Mouse (Mus musculus) hindbrain, postnatal 0 days (tissue): Measurements from ENCODE around the gene Fam3b. TPM values are rescaled to one million over a fixed set of nuclear protein-coding genes. Genes with fewer than 3 reads are reported as not detected.

ENCODE experiments used
- ATAC-seq: fragments of 200-750 bp; cut with Nextera tagmentation; 2 replicates; pipeline ENCODE4 v1.8.0; 2017; ENCODE audit warnings: mild to moderate bottlenecking, moderate TSS enrichment, moderate library complexity
- DNase-seq: peaks from one replicate; pipeline ENCODE4 v3.0.0-alpha.2; 2015; ENCODE audit warnings: low spot score
- H3K27ac ChIP-seq: fragments of 300-500 bp; sonication (generic); 2 replicates; pipeline ENCODE4 v1.5.1; 2014; ENCODE audit warnings: mild to moderate bottlenecking
- H3K27me3 ChIP-seq: fragments of 300-500 bp; sonication (generic); 2 replicates; pipeline ENCODE4 v1.6.1; 2014; ENCODE audit warnings: low read length, mixed read lengths; ENCODE audit not compliant: insufficient read depth
- H3K36me3 ChIP-seq: fragments of 300-500 bp; sonication (generic); 2 replicates; pipeline ENCODE4 v1.6.1; 2014; ENCODE audit warnings: low read length, mixed read lengths; ENCODE audit not compliant: insufficient read depth
- H3K4me1 ChIP-seq: fragments of 300-500 bp; sonication (generic); 2 replicates; pipeline ENCODE4 v1.6.1; 2014; ENCODE audit warnings: antibody characterized with exemption, low read length, mixed read lengths; ENCODE audit not compliant: insufficient read depth
- H3K4me2 ChIP-seq: fragments of 300-500 bp; sonication (generic); 2 replicates; pipeline ENCODE4 v1.6.1; 2014; ENCODE audit warnings: low read depth, mild to moderate bottlenecking, low read length, moderate library complexity, mixed read lengths
- H3K4me3 ChIP-seq: fragments of 300-500 bp; sonication (generic); 2 replicates; pipeline ENCODE4 v1.5.1; 2014; ENCODE audit warnings: low read length
- H3K9ac ChIP-seq: fragments of 300-500 bp; sonication (generic); replicated peaks from 2 replicates; pipeline ENCODE4 v1.6.1; 2014; ENCODE audit warnings: mild to moderate bottlenecking, low read length, moderate library complexity, mixed read lengths
- H3K9me3 ChIP-seq: fragments of 300-500 bp; sonication (generic); 2 replicates; pipeline ENCODE4 v1.6.1; 2016; ENCODE audit warnings: low read length, mixed read lengths
- CTCF ChIP-seq: IDR thresholded peaks from 2 replicates; pipeline ENCODE4 v1.5.1; 2016; ENCODE audit warnings: antibody characterized with exemption, control low read depth, low read depth
- WGBS: fragments of 180-500 bp; shearing (Covaris S2); extraction: QIAGEN DNeasy Blood & Tissue Kit; methylation state at CpG from one replicate; pipeline ENCODE4 v1.1.7; 2014; 5-methylcytosine and 5-hydroxymethylcytosine counted together
- polyA plus RNA-seq: library from polyadenylated mRNA; unstranded; fragments of >200 nt; fragmentation: Nextera tagmentation; extraction: Ambion mirVana; gene quantifications from 2 replicates; pipeline ENCODE4 v1.2.1, GENCODE M21; 2015
- total RNA-seq: library from RNA; depleted of rRNA; stranded (reverse); fragments of >200 nt; gene quantifications from 2 replicates; pipeline ENCODE4 v1.2.3, GENCODE M21; 2014

Gene Fam3b
- total and polyA plus RNA-seq, 2 experiments from 2014 or later, result not detected

GRCm38 (mm10) chr16:97511495-97511894, 3.1 kb downstream of the Fam3b start:
- Histone ChIP-seq H3K9ac (no peak overlapping the region), H3K27ac (no peak overlapping the region), H3K36me3 (no peaks in the 10 kb centered on the region), H3K9me3 (no peaks in the 10 kb centered on the region), H3K4me2 (no peak overlapping the region), H3K4me3 (no peak overlapping the region), H3K4me1 (no peaks in the 10 kb centered on the region), H3K27me3 (no peaks in the 10 kb centered on the region)
- DNase-seq (no peak), ATAC-seq (no peak)
- no peak for TF ChIP-seq CTCF

DNA sequence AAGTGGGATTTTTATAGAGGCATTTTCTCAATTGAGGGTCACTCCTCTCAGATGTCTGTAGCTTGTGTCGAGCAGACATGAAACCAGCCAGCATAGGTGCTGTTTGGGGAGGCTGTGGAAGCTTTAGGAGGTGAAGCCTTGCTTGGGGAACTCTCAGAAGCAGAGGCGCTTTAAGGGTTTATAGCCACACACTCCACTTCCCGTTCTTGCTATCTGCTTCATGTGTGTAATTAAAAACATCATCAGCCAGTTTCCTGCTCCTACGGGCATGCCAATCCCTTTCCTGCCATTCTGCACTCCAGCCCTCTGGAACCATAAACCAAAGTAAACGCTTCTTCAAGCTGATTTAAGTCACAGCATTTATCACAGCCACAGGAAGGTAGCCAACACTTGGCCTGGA, 3.8 kb downstream of the Fam3b start:
- 69% methylated on average over 5 of the region's 5 CpGs for WGBS

GRCm38 (mm10) chr16:97507783-97508182, 6.8 kb downstream of the Fam3b start:
- Histone ChIP-seq H3K36me3 (no peaks in the 10 kb centered on the region), H3K4me1 (no peaks in the 10 kb centered on the region), H3K4me2 (no peak overlapping the region), H3K4me3 (no peak overlapping the region), H3K27ac (no peak overlapping the region), H3K9me3 (no peaks in the 10 kb centered on the region), H3K27me3 (no peaks in the 10 kb centered on the region), H3K9ac (no peak overlapping the region)
- TF ChIP-seq CTCF, result no peak
- no peak for DNase-seq
- ATAC-seq, result no peak

More for the DNA sequence above, 3.8 kb downstream of the Fam3b start:
- no peak overlapping the region for H3K9ac ChIP-seq
- DNase-seq (no peak), ATAC-seq (no peak)
- no peak overlapping the region for H3K4me3 ChIP-seq
- no peak for TF ChIP-seq CTCF
- H3K27ac ChIP-seq, result no peak overlapping the region
- no peaks in the 10 kb centered on the region for H3K4me1 ChIP-seq
- no peaks in the 10 kb centered on the region for H3K9me3 ChIP-seq
- no peaks in the 10 kb centered on the region for H3K27me3 ChIP-seq
- no peaks in the 10 kb centered on the region for H3K36me3 ChIP-seq
- H3K4me2 ChIP-seq, result no peak overlapping the region

DNA sequence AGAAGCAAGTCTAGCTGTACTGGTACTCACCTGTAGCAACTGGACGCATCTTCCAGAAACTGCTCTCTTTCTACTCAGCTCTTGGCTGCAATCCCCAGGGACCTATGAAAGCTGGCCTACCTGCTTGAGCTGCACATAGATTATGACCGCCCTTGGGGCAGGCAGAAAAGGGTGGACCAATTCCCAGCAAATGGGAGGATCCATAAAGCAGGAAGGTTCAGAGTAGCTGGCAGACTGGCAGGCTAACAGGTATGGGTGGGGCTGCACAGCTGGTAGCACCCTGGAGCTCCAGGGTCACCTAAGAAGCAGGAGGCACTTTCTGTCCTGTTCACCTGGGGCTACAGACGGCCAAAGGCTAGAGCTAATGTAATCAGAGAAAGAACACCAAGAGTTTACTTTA, 9.8 kb downstream of the Fam3b start:
- Histone ChIP-seq H3K27me3 (no peaks in the 10 kb centered on the region), H3K27ac (no peak overlapping the region), H3K9ac (no peak overlapping the region), H3K9me3 (no peaks in the 10 kb centered on the region), H3K4me3 (no peak overlapping the region), H3K36me3 (no peaks in the 10 kb centered on the region), H3K4me2 (no peak overlapping the region), H3K4me1 (no peaks in the 10 kb centered on the region)
- no peak for TF ChIP-seq CTCF
- DNase-seq, result no peak
- WGBS, result 92% methylated on average over 3 of the region's 3 CpGs
- ATAC-seq, result no peak

- no peak for TF ChIP-seq CTCF
- no peak overlapping the region for H3K4me2 ChIP-seq
- H3K4me3 ChIP-seq, result no peak overlapping the region
- ATAC-seq (no peak), DNase-seq (no peak)
- WGBS, result 82% methylated on average over 3 of the region's 3 CpGs
- H3K27ac ChIP-seq, result no peak overlapping the region
- no peak overlapping the region for H3K9ac ChIP-seq
- no peaks in the 10 kb centered on the region for H3K9me3 ChIP-seq
- no peaks in the 10 kb centered on the region for H3K27me3 ChIP-seq
- H3K36me3 ChIP-seq, result no peaks in the 10 kb centered on the region
- no peaks in the 10 kb centered on the region for H3K4me1 ChIP-seq
These were observed 10.8 kb downstream of the Fam3b start for GRCm38 (mm10) chr16:97503849-97504248.

GRCm38 (mm10) chr16:97500901-97501300, 13.7 kb downstream of the Fam3b start:
- no peak overlapping the region for H3K4me3 ChIP-seq
- H3K9ac ChIP-seq, result no peak overlapping the region
- no peak overlapping the region for H3K27ac ChIP-seq
- no peaks in the 10 kb centered on the region for H3K36me3 ChIP-seq
- H3K27me3 ChIP-seq, result no peaks in the 10 kb centered on the region
- H3K4me2 ChIP-seq, result no peak overlapping the region
- 95% methylated on average over 7 of the region's 7 CpGs for WGBS
- no peak for TF ChIP-seq CTCF
- no peaks in the 10 kb centered on the region for H3K9me3 ChIP-seq
- no peak for DNase-seq
- no peak for ATAC-seq
- no peaks in the 10 kb centered on the region for H3K4me1 ChIP-seq

- Histone ChIP-seq H3K4me1 (no peaks in the 10 kb centered on the region), H3K9me3 (no peaks in the 10 kb centered on the region), H3K27ac (no peak overlapping the region), H3K9ac (no peak overlapping the region), H3K4me2 (no peak overlapping the region), H3K36me3 (no peaks in the 10 kb centered on the region), H3K27me3 (no peaks in the 10 kb centered on the region), H3K4me3 (no peak overlapping the region)
- ATAC-seq (no peak), DNase-seq (no peak)
- 93% methylated on average over 7 of the region's 7 CpGs for WGBS
- no peak for TF ChIP-seq CTCF
These were observed 15.2 kb downstream of the Fam3b start for GRCm38 (mm10) chr16:97499450-97499849.
